Mouse (Mus musculus) lung, postnatal 25 days (tissue): Measurements from ENCODE around the gene Romo1.
"Not testable (repeated sequence)": the region's sequence is repeated elsewhere in the genome, so short reads cannot be mapped to it uniquely, and the experiment has no call there.

ENCODE experiments used
- DNase-seq: peaks from one replicate; pipeline ENCODE4 v3.0.0; 2022; ENCODE audit warnings: low spot score

Romo1 gene

GRCm38 (mm10) chr2:156143953-156144724, at the start of gene Romo1, which contains the start of gene Nfs1:
Romo1 (plus strand) TSS chr2:156144039.
Nfs1 (minus strand) TSS chr2:156144186.
- DNase-seq: peak; percentile 92

GRCm38 (mm10) chr2:156110627-156111357, 33.0 kb upstream of the Romo1 start:
- DNase-seq: no peak

- DNase-seq: peak; percentile 91
These were observed 32.3 kb upstream of the Romo1 start, which contains the start of the genes Cpne1 and Rbm12 for GRCm38 (mm10) chr2:156111358-156112079. Cpne1 (minus strand) TSS chr2:156111965. Rbm12 (minus strand) TSS chr2:156111978.

GRCm38 (mm10) chr2:156112080-156112423, 31.8 kb upstream of the Romo1 start:
- DNase-seq: not testable (repeated sequence)

- DNase-seq: no peak
These were observed 24.3 kb upstream of the Romo1 start for GRCm38 (mm10) chr2:156119566-156119965.

GRCm38 (mm10) chr2:156123731-156124130, 20.1 kb upstream of the Romo1 start:
- DNase-seq: no peak

GRCm38 (mm10) chr2:156126992-156127391, 16.8 kb upstream of the Romo1 start, which contains the start of gene Gm28036:
Gm28036 (minus strand) TSS chr2:156127092.
- DNase-seq: no peak

GRCm38 (mm10) chr2:156134161-156134560, 9.7 kb upstream of the Romo1 start:
- no peak for DNase-seq

GRCm38 (mm10) chr2:156135695-156136094, 8.1 kb upstream of the Romo1 start:
- no peak for DNase-seq

GRCm38 (mm10) chr2:156142820-156143219, 1.0 kb upstream of the Romo1 start:
- no peak for DNase-seq

- DNase-seq: no peak
These were observed 472 bp upstream of the Romo1 start for GRCm38 (mm10) chr2:156143367-156143766.

GRCm38 (mm10) chr2:156145486-156146130, 1.8 kb downstream of the Romo1 start:
- no peak for DNase-seq

- DNase-seq: no peak
These were observed 2.6 kb downstream of the Romo1 start for GRCm38 (mm10) chr2:156146272-156146989.

- no peak for DNase-seq
These were observed 3.6 kb downstream of the Romo1 start for GRCm38 (mm10) chr2:156147316-156147915.

- no peak for DNase-seq
These were observed 7.7 kb downstream of the Romo1 start for GRCm38 (mm10) chr2:156151538-156151937.

- DNase-seq: no peak
These were observed 21.6 kb downstream of the Romo1 start for GRCm38 (mm10) chr2:156165478-156165877.

GRCm38 (mm10) chr2:156166557-156166956, 22.7 kb downstream of the Romo1 start:
- no peak for DNase-seq

GRCm38 (mm10) chr2:156177079-156177478, 33.2 kb downstream of the Romo1 start:
- DNase-seq: no peak

- DNase-seq: no peak
These were observed 33.8 kb downstream of the Romo1 start for GRCm38 (mm10) chr2:156177651-156178050.

GRCm38 (mm10) chr2:156179046-156179795, 35.4 kb downstream of the Romo1 start:
- peak; percentile 86 for DNase-seq
